Mouse (Mus musculus) neural tube, embryonic 15.5 days (tissue): Measurements from ENCODE around the gene Bcl11a. TPM values are rescaled to one million over a fixed set of nuclear protein-coding genes. Genes with fewer than 3 reads are reported as not detected.

ENCODE experiments used
- ATAC-seq: fragments of 200-750 bp; cut with Nextera tagmentation; 2 replicates; pipeline ENCODE4 v1.8.0; 2017; ENCODE audit warnings: mild to moderate bottlenecking, moderate TSS enrichment, moderate library complexity; ENCODE audit not compliant: low FRiP score
- H3K27ac ChIP-seq: fragments of 300-500 bp; sonication (generic); replicated peaks from 2 replicates; pipeline ENCODE4 v1.5.1; 2015; ENCODE audit warnings: mild to moderate bottlenecking, inconsistent platforms
- H3K27me3 ChIP-seq: fragments of 300-500 bp; sonication (generic); replicated peaks from 2 replicates; pipeline ENCODE4 v1.6.1; 2015; ENCODE audit warnings: inconsistent platforms
- H3K36me3 ChIP-seq: fragments of 300-500 bp; sonication (generic); 2 replicates; pipeline ENCODE4 v1.6.1; 2015; ENCODE audit warnings: inconsistent platforms
- H3K4me1 ChIP-seq: fragments of 300-500 bp; sonication (generic); 2 replicates; pipeline ENCODE4 v1.6.1; 2015; ENCODE audit warnings: inconsistent platforms
- H3K4me2 ChIP-seq: fragments of 300-500 bp; sonication (generic); 2 replicates; pipeline ENCODE4 v1.6.1; 2015; ENCODE audit warnings: inconsistent platforms, mild to moderate bottlenecking, moderate library complexity
- H3K4me3 ChIP-seq: fragments of 300-500 bp; sonication (generic); replicated peaks from 2 replicates; pipeline ENCODE4 v1.5.1; 2015; ENCODE audit warnings: mild to moderate bottlenecking, inconsistent platforms
- H3K9ac ChIP-seq: fragments of 300-500 bp; sonication (generic); replicated peaks from 2 replicates; pipeline ENCODE4 v1.6.1; 2015; ENCODE audit warnings: mild to moderate bottlenecking, inconsistent platforms
- H3K9me3 ChIP-seq: fragments of 300-500 bp; sonication (generic); replicated peaks from 2 replicates; pipeline ENCODE4 v1.6.1; 2016; ENCODE audit warnings: inconsistent platforms
- WGBS: fragments of 180-500 bp; shearing (Covaris S2); methylation state at CpG from one replicate; pipeline ENCODE4 v1.1.7; 2015; ENCODE audit warnings: mixed read lengths; 5-methylcytosine and 5-hydroxymethylcytosine counted together
- polyA plus RNA-seq: library from polyadenylated mRNA; unstranded; fragments of >200 nt; fragmentation: Nextera tagmentation; extraction: Ambion mirVana; gene quantifications from 2 replicates; pipeline ENCODE4 v1.2.1, GENCODE M21; 2015

The Bcl11a gene
- polyA plus RNA-seq: 85.1 and 102 TPM in 2 replicates

DNA sequence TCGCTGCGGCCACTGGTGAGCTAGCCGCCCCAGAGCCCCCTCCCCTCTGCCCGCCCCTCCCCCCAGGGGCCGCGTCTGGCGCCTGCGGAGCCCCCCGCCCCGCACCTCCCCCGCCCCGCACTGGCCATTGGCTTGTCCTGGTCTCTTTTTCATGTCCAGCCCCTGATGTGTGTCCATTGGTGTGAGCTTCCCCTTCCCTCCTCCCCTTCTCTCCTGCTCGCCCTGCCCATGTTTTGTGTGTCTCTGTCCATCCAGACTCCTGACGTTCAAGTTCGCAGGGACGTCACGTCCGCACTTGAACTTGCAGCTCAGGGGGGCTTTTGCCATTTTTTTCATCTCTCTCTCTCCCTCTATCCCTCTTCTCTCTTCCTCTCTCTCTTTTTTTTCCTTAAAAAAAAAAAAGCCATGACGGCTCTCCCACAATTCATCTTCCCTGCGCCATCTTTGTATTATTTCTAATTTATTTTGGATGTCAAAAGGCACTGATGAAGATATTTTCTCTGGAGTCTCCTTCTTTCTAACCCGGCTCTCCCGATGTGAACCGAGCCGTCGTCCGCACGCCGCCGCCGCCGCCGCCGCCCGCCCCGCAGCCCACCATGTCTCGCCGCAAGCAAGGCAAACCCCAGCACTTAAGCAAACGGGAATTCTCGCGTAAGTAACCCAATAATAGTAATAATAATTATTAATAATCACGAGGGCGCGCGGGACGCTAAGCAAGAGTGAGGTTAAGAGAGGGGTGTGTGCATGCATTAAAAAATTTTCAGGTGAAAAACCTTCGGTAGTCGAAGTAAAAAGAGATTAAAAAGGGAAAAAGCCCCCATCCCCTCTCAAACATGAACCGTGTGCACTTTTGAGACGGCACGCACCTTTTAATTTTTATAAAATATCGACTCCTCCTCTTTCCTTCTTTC lies at the start of gene Bcl11a:
Bcl11a (plus strand) TSS at position 262 of the 911 bp plus-strand sequence.
- Histone ChIP-seq H3K36me3 (no peaks in the 10 kb centered on the region), H3K9ac (peak within 1 kb of the TSS; percentile 87), H3K27ac (peak within 1 kb of the TSS; percentile 96), H3K27me3 (no peaks in the 10 kb centered on the region), H3K4me2 (peak within 1 kb of the TSS; percentile 97), H3K9me3 (no peaks in the 10 kb centered on the region), H3K4me3 (peak within 1 kb of the TSS; percentile 70), H3K4me1 (peaks cover 33% of the 10 kb centered on the region)
- under 1% methylated on average over 39 of the region's 51 CpGs for WGBS
- peak; percentile 39 for ATAC-seq

DNA sequence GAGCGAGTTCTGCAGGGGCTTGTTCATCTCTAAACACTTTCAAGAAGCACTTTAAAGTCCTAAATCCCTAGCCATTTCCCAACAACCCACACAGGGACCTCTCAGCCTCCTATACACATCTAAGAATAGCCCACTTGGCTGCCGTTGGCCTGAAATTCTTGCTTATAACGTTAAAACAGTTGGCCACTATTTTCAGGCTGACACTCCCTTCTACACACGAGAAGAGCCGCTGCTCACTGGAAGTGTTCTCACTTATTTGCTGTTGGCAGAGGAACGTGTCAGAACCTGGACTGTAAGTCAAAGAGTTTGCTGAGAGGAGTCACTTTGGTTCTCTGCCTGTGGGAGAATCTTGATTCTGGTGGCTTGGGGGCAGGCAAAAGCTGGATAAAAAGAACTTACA lies 33.8 kb upstream of the Bcl11a start:
- no peaks in the 10 kb centered on the region for H3K9me3 ChIP-seq
- no peak overlapping the region for H3K4me3 ChIP-seq
- H3K9ac ChIP-seq: no peak overlapping the region
- H3K4me1 ChIP-seq: no peaks in the 10 kb centered on the region
- no peak overlapping the region for H3K27ac ChIP-seq
- 81% methylated on average over 6 of the region's 6 CpGs for WGBS
- H3K4me2 ChIP-seq: no peak overlapping the region
- ATAC-seq: no peak
- H3K36me3 ChIP-seq: no peaks in the 10 kb centered on the region
- H3K27me3 ChIP-seq: no peaks in the 10 kb centered on the region

DNA sequence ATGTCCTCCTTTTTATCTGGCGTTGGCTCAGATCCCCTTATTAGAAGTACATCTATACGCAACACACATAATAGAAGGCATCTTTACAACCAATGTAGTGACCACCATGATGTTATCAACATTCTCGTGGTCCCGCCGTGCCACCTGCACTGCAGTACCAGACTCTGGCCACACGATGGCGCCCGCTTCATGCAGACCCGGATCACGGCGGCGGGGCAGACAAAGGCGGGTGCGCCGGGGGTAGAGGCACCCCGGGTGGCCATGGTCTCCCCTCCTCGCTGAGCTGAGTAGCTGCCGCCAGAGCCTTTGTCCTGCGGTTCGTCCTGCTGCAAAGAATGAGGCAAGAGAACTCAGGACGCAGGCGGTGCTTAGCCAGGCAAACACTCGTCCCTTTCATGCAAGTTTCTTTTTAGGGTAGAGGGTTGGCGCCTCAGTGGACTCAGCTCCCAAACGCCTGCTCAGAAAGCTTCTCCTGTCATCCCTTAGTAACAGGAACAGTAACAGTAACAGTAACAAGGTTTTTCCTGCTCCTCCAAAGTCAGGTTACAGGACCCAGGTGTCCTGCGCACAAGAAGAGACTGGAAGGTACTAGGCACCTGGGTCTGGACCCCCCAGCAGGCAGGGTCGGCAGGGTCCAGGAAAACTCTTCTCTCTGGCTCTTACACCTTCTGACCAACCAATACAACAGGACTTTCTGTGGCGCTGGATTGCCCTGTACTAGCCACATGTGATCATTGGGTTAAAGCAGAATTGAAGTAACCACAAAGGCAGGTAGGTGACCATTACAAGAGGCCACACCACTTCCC lies 28.4 kb upstream of the Bcl11a start:
- ATAC-seq: peak; percentile 86
- H3K36me3 ChIP-seq: no peaks in the 10 kb centered on the region
- 4% methylated on average over 28 of the region's 28 CpGs for WGBS
- 0 out of 2 replicates have a peak overlapping the region, but pooled peaks have one; percentile 42 for H3K27ac ChIP-seq
- H3K4me3 ChIP-seq: peak overlapping the region; percentile 48
- H3K9ac ChIP-seq: peak overlapping the region; percentile 50
- H3K4me1 ChIP-seq: peaks cover 7% of the 10 kb centered on the region
- H3K9me3 ChIP-seq: no peaks in the 10 kb centered on the region
- H3K27me3 ChIP-seq: peaks cover 4% of the 10 kb centered on the region; the same call in 1 of the 2 replicates
- peak overlapping the region; percentile 67 for H3K4me2 ChIP-seq

DNA sequence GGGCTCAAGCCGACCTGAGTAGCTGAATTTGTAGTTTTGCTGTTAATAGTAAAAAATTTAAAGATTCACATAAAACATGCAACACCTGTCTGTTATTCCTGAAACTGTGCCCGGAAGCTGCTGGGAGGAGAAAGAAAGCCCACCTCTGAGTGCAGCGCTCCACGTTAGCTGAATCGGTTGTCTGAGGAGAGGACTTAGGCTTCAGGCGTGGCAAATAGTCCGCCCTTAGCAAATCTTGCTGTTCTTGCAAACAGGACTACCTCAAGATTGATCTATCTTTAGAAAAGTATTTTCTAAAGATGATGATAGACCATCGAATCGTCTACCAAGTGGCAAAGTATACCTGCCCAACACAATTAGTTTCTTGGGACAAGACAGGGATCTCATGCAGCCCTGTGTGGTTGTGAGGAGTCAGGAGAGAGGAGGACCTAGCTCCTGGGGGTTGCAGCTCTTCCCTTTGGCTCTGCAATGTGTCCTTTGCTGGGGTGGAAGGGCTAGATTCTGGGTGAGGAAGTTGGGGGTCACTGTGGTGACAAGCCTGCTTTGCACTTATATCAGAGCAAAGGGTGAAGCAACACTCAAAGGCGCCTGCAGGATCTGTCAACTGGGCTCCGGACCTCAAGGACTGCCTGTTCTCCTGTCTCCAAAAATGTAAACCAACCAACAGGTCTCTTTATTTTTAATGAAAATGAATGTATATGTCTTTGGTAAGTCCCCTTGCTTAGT lies 27.7 kb upstream of the Bcl11a start:
- H3K9me3 ChIP-seq: no peaks in the 10 kb centered on the region

DNA sequence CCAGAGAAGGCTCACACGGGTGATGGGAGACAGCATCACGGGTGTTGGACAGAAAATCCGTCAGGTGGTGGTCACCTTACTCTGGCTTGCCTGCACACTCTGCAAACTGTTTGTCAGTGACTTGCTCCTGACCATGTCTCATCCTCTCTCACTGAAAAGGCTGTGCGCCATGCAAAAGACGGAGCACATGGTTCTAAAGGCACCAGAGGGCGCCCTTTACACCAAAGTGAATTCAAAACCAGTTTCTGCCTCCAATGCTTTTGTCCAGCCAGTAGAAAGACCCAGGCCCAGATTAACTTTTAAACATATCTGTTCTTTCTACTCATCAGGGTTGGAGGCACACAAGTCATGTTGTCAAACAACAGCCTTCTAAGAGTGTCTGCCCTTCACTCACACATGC lies 25.0 kb upstream of the Bcl11a start:
- Histone ChIP-seq H3K4me1 (peaks cover 7% of the 10 kb centered on the region), H3K4me3 (no peak overlapping the region), H3K4me2 (no peak overlapping the region), H3K9me3 (no peaks in the 10 kb centered on the region), H3K36me3 (no peaks in the 10 kb centered on the region), H3K9ac (no peak overlapping the region), H3K27me3 (peaks cover 4% of the 10 kb centered on the region; the same call in 1 of the 2 replicates), H3K27ac (no peak overlapping the region)
- 69% methylated on average over 6 of the region's 6 CpGs for WGBS
- ATAC-seq: no peak

More for the DNA sequence above, 27.7 kb upstream of the Bcl11a start:
- H3K27ac ChIP-seq: no peak overlapping the region
- 82% methylated on average over 11 of the region's 11 CpGs for WGBS
- ATAC-seq: no peak
- H3K4me2 ChIP-seq: peak overlapping the region; percentile 67
- peaks cover 4% of the 10 kb centered on the region; the same call in 1 of the 2 replicates for H3K27me3 ChIP-seq
- H3K4me1 ChIP-seq: peaks cover 7% of the 10 kb centered on the region
- no peaks in the 10 kb centered on the region for H3K36me3 ChIP-seq
- 0 out of 2 replicates have a peak overlapping the region, but pooled peaks have one; percentile 50 for H3K9ac ChIP-seq
- H3K4me3 ChIP-seq: no peak overlapping the region; the same call in 1 of the 2 replicates

DNA sequence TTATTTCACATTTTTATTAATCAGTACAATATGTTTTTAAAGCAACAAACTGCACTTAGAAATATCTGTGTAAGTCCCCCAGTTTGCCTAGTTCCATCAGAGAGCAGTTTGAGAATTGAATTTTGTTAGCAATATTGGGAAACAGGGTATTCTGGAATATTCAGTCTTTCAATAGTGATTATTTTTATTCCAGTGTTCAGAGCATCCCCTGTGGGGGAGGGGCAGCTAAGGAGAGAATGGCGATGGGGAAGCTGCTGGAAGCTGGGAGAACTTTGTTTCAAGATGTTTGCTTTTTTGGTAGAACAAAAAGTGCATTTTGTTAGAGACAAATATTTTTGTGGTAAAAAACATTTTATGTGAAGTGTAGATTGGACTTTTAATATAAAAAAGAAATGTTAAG lies 18.7 kb upstream of the Bcl11a start:
- Histone ChIP-seq H3K4me2 (no peak overlapping the region), H3K9me3 (no peaks in the 10 kb centered on the region), H3K4me3 (no peak overlapping the region), H3K36me3 (no peaks in the 10 kb centered on the region), H3K27ac (no peak overlapping the region), H3K9ac (no peak overlapping the region), H3K4me1 (peaks cover 26% of the 10 kb centered on the region), H3K27me3 (no peaks in the 10 kb centered on the region)
- ATAC-seq: no peak
- 25% methylated on average over 1 of the region's 1 CpGs for WGBS

DNA sequence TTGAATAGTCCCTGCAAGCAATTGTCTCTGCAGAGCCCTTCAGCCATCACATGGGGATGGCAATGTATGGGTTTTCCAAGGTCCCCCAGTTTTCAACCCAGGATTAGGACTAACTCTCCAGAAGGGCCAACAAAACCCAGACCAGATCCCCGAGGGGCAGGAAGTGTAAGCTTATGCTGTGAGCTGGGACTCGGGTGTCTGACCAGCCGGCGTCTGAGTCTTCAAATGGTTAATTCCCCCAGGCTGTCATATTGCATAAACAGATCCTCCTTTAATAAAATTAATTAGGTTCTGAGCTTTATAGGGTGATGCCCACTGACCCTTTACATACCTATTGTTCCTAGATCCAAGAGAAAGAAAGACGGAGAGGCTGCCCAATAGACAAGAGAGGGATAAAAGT lies 17.4 kb upstream of the Bcl11a start:
- no peaks in the 10 kb centered on the region for H3K9me3 ChIP-seq
- H3K4me2 ChIP-seq: peak overlapping the region; percentile 61
- H3K9ac ChIP-seq: peak overlapping the region; percentile 26; the same call in 1 of the 2 replicates
- H3K4me3 ChIP-seq: peak overlapping the region; percentile 29
- H3K27ac ChIP-seq: 0 out of 2 replicates have a peak overlapping the region, but pooled peaks have one; percentile 23
- ATAC-seq: no peak
- H3K4me1 ChIP-seq: peaks cover 29% of the 10 kb centered on the region
- WGBS: 8% methylated on average over 5 of the region's 5 CpGs
- H3K27me3 ChIP-seq: no peaks in the 10 kb centered on the region
- no peaks in the 10 kb centered on the region for H3K36me3 ChIP-seq

DNA sequence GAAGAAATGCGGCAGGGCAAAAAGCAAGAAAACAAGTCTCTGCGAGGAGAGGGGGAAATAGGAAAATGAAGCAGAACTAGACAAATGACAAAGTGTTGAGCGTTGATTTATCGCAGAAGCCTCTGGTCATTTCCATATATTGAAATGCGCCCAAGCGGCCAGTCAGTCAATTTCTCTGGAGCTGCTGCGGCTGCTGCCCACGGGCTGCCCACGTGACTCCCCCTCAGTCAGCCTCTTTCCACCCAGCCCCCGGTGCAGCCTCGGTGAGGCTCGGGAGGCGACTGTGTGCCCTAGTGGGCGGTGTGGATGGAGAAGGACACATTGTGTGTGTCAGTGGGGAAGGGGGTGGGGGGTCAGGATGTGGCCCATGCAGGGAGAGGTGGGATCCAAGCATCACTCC lies 16.0 kb upstream of the Bcl11a start:
- H3K4me1 ChIP-seq: peaks cover 30% of the 10 kb centered on the region
- peak overlapping the region; percentile 14; the same call in 1 of the 2 replicates for H3K27ac ChIP-seq
- peak overlapping the region; percentile 40 for H3K9ac ChIP-seq
- WGBS: under 1% methylated on average over 14 of the region's 14 CpGs
- H3K4me3 ChIP-seq: peak overlapping the region; percentile 33
- H3K9me3 ChIP-seq: no peaks in the 10 kb centered on the region
- peak overlapping the region; percentile 69 for H3K4me2 ChIP-seq
- ATAC-seq: peak; percentile 67; the same call in 1 of the 2 replicates
- H3K27me3 ChIP-seq: no peaks in the 10 kb centered on the region
- no peaks in the 10 kb centered on the region for H3K36me3 ChIP-seq

DNA sequence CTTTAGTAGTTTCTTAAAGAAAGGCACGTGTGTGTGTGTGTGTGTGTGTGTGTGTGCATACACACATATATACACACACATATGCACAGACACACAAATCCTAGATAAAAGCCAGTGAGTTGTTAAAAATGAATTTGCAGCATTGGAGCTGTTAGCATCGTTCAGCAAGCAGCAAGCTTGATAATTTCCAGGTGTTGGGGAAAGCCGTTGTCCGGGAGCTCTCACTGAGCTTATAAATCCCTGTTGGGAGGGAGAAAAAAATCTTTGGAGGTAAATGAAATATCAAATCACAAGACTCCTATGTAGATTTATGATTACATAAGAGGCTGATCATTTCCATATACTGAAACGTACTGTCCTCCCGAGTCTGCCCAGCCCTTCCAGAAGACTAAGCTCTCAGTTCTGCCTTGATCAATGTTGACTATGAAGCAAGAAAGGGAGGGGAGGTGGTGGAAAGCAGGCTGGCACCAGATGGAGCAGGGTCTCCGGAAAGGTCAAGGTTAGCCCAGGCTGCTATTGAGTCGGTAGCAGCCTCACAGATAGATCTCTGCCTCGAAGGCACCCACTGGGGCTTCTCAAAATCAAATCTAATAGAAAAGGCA lies 15.3 kb upstream of the Bcl11a start:
- Histone ChIP-seq H3K4me3 (no peak overlapping the region), H3K4me2 (peak overlapping the region; percentile 25), H3K9me3 (no peaks in the 10 kb centered on the region), H3K27me3 (no peaks in the 10 kb centered on the region), H3K36me3 (no peaks in the 10 kb centered on the region), H3K9ac (no peak overlapping the region), H3K4me1 (peaks cover 30% of the 10 kb centered on the region), H3K27ac (peak overlapping the region; percentile 15; the same call in 1 of the 2 replicates)
- ATAC-seq: 0 out of 2 replicates have a peak, but pooled peaks have one; percentile 22
- WGBS: 22% methylated on average over 9 of the region's 9 CpGs

DNA sequence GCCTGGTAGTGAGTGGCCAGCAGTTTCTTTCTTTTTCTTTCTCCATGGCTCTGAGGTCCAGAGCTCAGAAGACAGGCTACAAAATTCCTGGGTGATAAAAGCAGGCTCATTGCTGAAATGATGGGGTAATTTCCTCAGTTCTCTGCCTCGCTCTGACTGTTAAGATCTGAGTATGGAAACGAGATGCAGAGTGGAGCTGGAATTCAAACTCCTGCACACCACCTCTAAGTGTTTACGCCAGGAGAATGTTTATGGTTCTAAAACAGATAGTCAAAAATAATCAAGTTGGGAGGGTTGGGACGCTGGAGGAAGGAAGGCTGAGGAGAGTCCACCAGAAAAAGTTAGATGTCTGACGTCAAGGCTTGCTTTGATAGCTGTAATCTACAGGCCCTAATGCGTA lies 13.6 kb upstream of the Bcl11a start:
- no peaks in the 10 kb centered on the region for H3K9me3 ChIP-seq
- ATAC-seq: no peak
- H3K27ac ChIP-seq: peak overlapping the region; percentile 33; the same call in 1 of the 2 replicates
- H3K4me1 ChIP-seq: peaks cover 30% of the 10 kb centered on the region
- no peak overlapping the region for H3K9ac ChIP-seq
- no peak overlapping the region for H3K4me3 ChIP-seq
- H3K4me2 ChIP-seq: no peak overlapping the region
- H3K36me3 ChIP-seq: no peaks in the 10 kb centered on the region
- WGBS: 50% methylated on average over 6 of the region's 6 CpGs
- H3K27me3 ChIP-seq: no peaks in the 10 kb centered on the region
